Mouse (Mus musculus) ES-Bruce4 (cell line): ENCODE measurements at regions not wholly inside any gene's neighbourhood (a gene's known extent, or its start where the extent isn't known, plus 50 kb on each side); places are given as distances from the start of the nearest gene placed in this dataset.

Experiments used
- CTCF ChIP-seq: IDR thresholded peaks from one replicate; pipeline ENCODE4 v1.8.1; 2011; ENCODE audit warnings: low read depth, low read length
- EP300 ChIP-seq: IDR thresholded peaks from 2 replicates; pipeline ENCODE4 v1.6.1; 2011; ENCODE audit warnings: low read depth, low read length; ENCODE audit not compliant: insufficient read depth
- POLR2A ChIP-seq: IDR thresholded peaks from one replicate; pipeline ENCODE4 v1.8.1; 2011; ENCODE audit warnings: low read length; ENCODE audit not compliant: insufficient read depth

DNA sequence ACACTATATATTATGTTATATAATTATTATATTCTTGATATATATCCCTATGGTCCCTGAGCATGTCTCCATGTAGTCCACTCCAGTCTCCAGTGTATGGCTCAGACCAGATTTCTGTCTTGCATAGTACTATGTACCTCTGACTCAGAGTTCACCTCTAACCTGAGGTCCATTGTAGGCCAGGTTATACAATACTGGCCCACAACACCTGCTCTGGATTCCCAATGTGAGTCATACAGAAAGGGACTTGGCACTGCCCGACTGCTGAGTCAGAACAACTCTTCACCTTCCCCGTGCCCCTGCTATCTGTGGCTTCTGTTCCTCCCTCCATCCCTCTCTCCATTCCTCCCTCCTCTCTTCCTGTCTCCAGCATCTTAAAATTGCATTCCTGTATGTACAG lies 236.1 kb upstream of the Zfp637 start:
- no peak for TF ChIP-seq CTCF
- no peak for TF ChIP-seq POLR2A
- no peak for TF ChIP-seq EP300
